9 mouse cellular contexts compared by ENCODE assay signal in genomic region chr11:107325739-107326725, GRCm38 (mm10).
DNase-seq lines count a peak whose midpoint lies in the region; ATAC-seq and TF ChIP-seq lines count a peak whose summit lies in the region.
"Had no signal": no experiment of that assay in that cellular context is flagged by ENCODE, and none has a peak within 500 bp of the region (broad histone marks: within the 10 kb centered on the region; RNA-seq: fewer than 3 reads in every experiment).

No protein-coding gene starts in this region.

- no peak for TF ChIP-seq CTCF in brain, embryonic 14.5 days (IDR thresholded peaks at IDR 0.05; ENCODE audit: borderline replicate concordance, extremely low read depth, insufficient read depth, insufficient read length)

- H3K4me2 ChIP-seq in forebrain, embryonic 13.5 days: 0 out of 2 replicates have a peak overlapping the region, but pooled peaks have one; percentile 1

- no peak overlapping the region for H3K4me3 ChIP-seq in heart, embryonic 10.5 days
- no peak overlapping the region for H3K4me3 ChIP-seq in forebrain, embryonic 13.5 days

- 57% methylated on average over 14 of the region's 14 CpGs for WGBS in heart, embryonic 10.5 days
- 26% methylated on average over 14 of the region's 14 CpGs for WGBS in forebrain, embryonic 13.5 days

- DNase-seq in heart, embryonic 10.5 days (ENCODE audit: low spot score): no peak
- DNase-seq in heart, postnatal 14 days: no peak
- DNase-seq in brain, embryonic 14.5 days (ENCODE audit: low read depth): peak; percentile 78
- DNase-seq in mesoderm, embryonic 11.5 days (ENCODE audit: low read depth, low spot score): peak; percentile 47
- no peak for DNase-seq in right cerebral cortex, postnatal 25 days
- no peak for DNase-seq in right cerebral cortex, adult 2 months (ENCODE audit: low spot score in 2 of 2)
- DNase-seq in natural killer cell, adult 2 months (ENCODE audit: low spot score in 2 of 2): no peak
- DNase-seq: thymus, adult 2 months had no signal

- H3K9ac ChIP-seq in forebrain, embryonic 13.5 days: 0 out of 2 replicates have a peak overlapping the region, but pooled peaks have one; percentile 1

- no peaks in the 10 kb centered on the region for H3K9me3 ChIP-seq in heart, embryonic 10.5 days
- no peaks in the 10 kb centered on the region; the same call in 1 of the 2 replicates for H3K9me3 ChIP-seq in forebrain, embryonic 13.5 days (replicated peaks)

- H3K27me3 ChIP-seq in heart, embryonic 10.5 days (ENCODE audit: insufficient read depth, poor library complexity, severe bottlenecking): no peaks in the 10 kb centered on the region
- H3K27me3 ChIP-seq in forebrain, embryonic 13.5 days: no peaks in the 10 kb centered on the region

- no peaks in the 10 kb centered on the region; the same call in 1 of the 2 replicates for H3K36me3 ChIP-seq in heart, embryonic 10.5 days
- H3K36me3 ChIP-seq in forebrain, embryonic 13.5 days (ENCODE audit: poor library complexity, severe bottlenecking): no peaks in the 10 kb centered on the region

- H3K4me1 ChIP-seq in heart, embryonic 10.5 days: peaks cover 13% of the 10 kb centered on the region
- peaks cover 17% of the 10 kb centered on the region for H3K4me1 ChIP-seq in forebrain, embryonic 13.5 days

- H3K27ac ChIP-seq in heart, embryonic 10.5 days: peak overlapping the region; percentile 62
- H3K27ac ChIP-seq in forebrain, embryonic 13.5 days: peak overlapping the region; percentile 57

- intact Hi-C loops in heart, postnatal 14 days (cut with DNase I): no loop called here

- peak; percentile 63 for ATAC-seq in forebrain, embryonic 13.5 days

- TF ChIP-seq POLR2A in brain, embryonic 14.5 days (IDR thresholded peaks at IDR 0.05; ENCODE audit: borderline replicate concordance, extremely low read depth, insufficient read depth, insufficient read length, poor library complexity, severe bottlenecking): no peak

Comparison
In these comparisons a context has a peak if more than half of its experiments do, and no peak if none do; other contexts are left out.
1. DNase-seq: peak in brain, embryonic 14.5 days (single experiment) and mesoderm, embryonic 11.5 days (single experiment); none in heart, embryonic 10.5 days (single experiment), heart, postnatal 14 days (0 of 2), right cerebral cortex, postnatal 25 days (single experiment), right cerebral cortex, adult 2 months (0 of 2) and natural killer cell, adult 2 months (0 of 2).